Mouse (Mus musculus): Measurements from ENCODE around the gene Shld2. TPM values are rescaled to one million over a fixed set of nuclear protein-coding genes. Genes with fewer than 3 reads are reported as not detected.
A peak's percentile ranks its signal among the peaks of the same experiment; 100 is the strongest.
"Not testable (repeated sequence)": the region's sequence is repeated elsewhere in the genome, so short reads cannot be mapped to it uniquely, and the experiment has no call there.

Shld2 gene
- total RNA-seq, 2 experiments from 2014 or later = 10.7 to 11.8 TPM

- intact Hi-C loops (cut with DNase I) = no loop called here
- Histone ChIP-seq H3K4me3 (peak overlapping the region; percentile 32), H3K27ac (peak overlapping the region; percentile 82)
- DNase-seq = peak; percentile 59
- no peak for TF ChIP-seq CTCF (IDR thresholded peaks at IDR 0.05)
Observed at GRCm38 (mm10) chr14:34297634-34298033, 12.7 kb downstream of the Shld2 start.

- Histone ChIP-seq H3K4me3 (peak overlapping the region; percentile 32), H3K27ac (peak overlapping the region; percentile 82)
- intact Hi-C loops (cut with DNase I) = no loop called here
- DNase-seq = peak; percentile 32
- no peak for TF ChIP-seq CTCF (IDR thresholded peaks at IDR 0.05)
Observed at GRCm38 (mm10) chr14:34297038-34297437, 13.3 kb downstream of the Shld2 start.

DNA sequence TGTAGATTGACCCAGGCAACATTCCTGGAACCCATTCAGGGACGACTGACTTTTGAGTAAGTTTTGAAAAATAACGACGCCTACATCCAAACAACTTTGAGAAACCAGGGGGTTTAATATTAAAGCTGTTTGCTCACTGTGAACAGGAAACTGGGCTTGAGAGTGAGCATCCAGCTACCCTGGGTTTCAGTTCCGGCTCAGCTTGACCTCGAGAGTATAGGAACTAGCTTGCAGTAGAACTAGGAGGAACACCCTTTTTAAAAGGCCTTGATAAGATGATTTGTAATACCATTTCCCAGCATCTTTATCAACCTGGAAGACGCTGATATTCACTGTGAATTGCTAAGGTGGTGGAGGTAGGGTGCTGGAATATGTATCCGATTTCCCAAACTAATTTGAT is 13.9 kb downstream of the Shld2 start:
- intact Hi-C loops (cut with DNase I) = no loop called here
- Histone ChIP-seq H3K4me3 (no peak overlapping the region), H3K27ac (peak overlapping the region; percentile 82)
- TF ChIP-seq CTCF (IDR thresholded peaks at IDR 0.05) = no peak
- no peak for DNase-seq

DNA sequence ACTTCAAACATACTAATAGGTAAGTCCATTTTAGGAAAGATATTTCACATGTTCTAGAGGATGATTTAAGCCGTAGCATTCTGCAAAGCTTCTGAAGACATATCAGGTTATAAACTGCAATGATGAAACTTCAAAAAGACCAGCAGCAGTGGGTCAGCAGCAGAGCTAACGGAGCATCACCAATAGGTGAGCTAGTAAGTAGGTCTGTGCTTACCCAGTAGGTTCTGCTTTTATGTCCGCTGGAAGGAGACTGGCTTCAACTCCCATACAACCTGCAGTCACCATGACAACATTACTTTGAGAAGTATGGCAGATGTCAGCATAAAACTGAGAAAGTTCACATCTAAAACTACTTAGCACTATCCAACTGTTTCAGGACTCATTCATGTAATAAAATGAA is 16.7 kb downstream of the Shld2 start:
- intact Hi-C loops (cut with DNase I) = no loop called here
- TF ChIP-seq CTCF (IDR thresholded peaks at IDR 0.05) = no peak
- DNase-seq = no peak
- no peak overlapping the region for H3K27ac ChIP-seq
- H3K4me3 ChIP-seq = no peak overlapping the region

GRCm38 (mm10) chr14:34290229-34290628 is 20.1 kb downstream of the Shld2 start:
- no peak overlapping the region for H3K27ac ChIP-seq
- DNase-seq = no peak
- H3K4me3 ChIP-seq = no peak overlapping the region
- TF ChIP-seq CTCF (IDR thresholded peaks at IDR 0.05) = no peak
- intact Hi-C loops (cut with DNase I) = no loop called here

GRCm38 (mm10) chr14:34289259-34290015 is 20.9 kb downstream of the Shld2 start:
- intact Hi-C loops (cut with DNase I) = no loop called here
- TF ChIP-seq CTCF (IDR thresholded peaks at IDR 0.05) = no peak
- no peak for DNase-seq
- Histone ChIP-seq H3K4me3 (no peak overlapping the region), H3K27ac (no peak overlapping the region)

GRCm38 (mm10) chr14:34288396-34288795 is 21.9 kb downstream of the Shld2 start:
- no peak for DNase-seq
- no peak overlapping the region for H3K27ac ChIP-seq
- TF ChIP-seq CTCF (IDR thresholded peaks at IDR 0.05) = no peak
- no peak overlapping the region for H3K4me3 ChIP-seq
- intact Hi-C loops (cut with DNase I) = no loop called here

GRCm38 (mm10) chr14:34281736-34282269 is 28.5 kb downstream of the Shld2 start:
- intact Hi-C loops (cut with DNase I) = no loop called here
- Histone ChIP-seq H3K27ac (no peak overlapping the region), H3K4me3 (no peak overlapping the region)
- TF ChIP-seq CTCF (IDR thresholded peaks at IDR 0.05) = no peak
- no peak for DNase-seq

GRCm38 (mm10) chr14:34280798-34281197 is 29.5 kb downstream of the Shld2 start:
- no peak for DNase-seq
- Histone ChIP-seq H3K4me3 (no peak overlapping the region), H3K27ac (no peak overlapping the region)
- TF ChIP-seq CTCF (IDR thresholded peaks at IDR 0.05) = no peak
- intact Hi-C loops (cut with DNase I) = no loop called here

DNA sequence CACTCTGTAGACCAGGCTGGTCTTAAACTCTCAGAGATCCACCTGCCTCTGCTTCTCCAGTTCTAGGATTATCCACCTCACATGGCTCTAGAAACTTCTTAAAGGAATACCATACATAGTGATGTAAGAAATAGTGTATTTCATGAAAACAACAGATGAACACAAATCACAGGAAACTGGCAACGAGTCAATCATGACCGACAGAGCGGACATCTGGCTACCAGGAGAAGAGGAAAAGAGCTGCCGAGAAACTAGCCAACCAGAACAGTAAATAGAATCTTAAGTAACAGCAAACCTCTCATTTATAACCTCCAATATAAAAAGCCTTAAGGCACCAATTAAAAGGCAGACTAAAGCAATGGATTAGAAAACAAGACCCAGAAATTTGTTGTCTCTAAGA is 30.6 kb downstream of the Shld2 start:
- no peak for DNase-seq
- no peak for TF ChIP-seq CTCF (IDR thresholded peaks at IDR 0.05)
- Histone ChIP-seq H3K27ac (no peak overlapping the region), H3K4me3 (no peak overlapping the region)
- intact Hi-C loops (cut with DNase I) = loop anchor here (5.0 kb wide), 1 partner anchor 33 kb away; the partner anchor contains the start of genes Glud1 and Shld2

GRCm38 (mm10) chr14:34275225-34275624 is 35.1 kb downstream of the Shld2 start:
- no peak for DNase-seq
- Histone ChIP-seq H3K27ac (no peak overlapping the region), H3K4me3 (no peak overlapping the region)
- intact Hi-C loops (cut with DNase I) = loop anchor here (5.0 kb wide), 1 partner anchor 37 kb away; the partner anchor contains the start of genes Glud1 and Shld2
- no peak for TF ChIP-seq CTCF (IDR thresholded peaks at IDR 0.05)

- intact Hi-C loops (cut with DNase I) = loop anchor here (1.0 kb wide), 1 partner anchor 89 kb away; no protein-coding TSS in a partner anchor
- Histone ChIP-seq H3K27ac (no peak overlapping the region), H3K4me3 (no peak overlapping the region)
- TF ChIP-seq CTCF (IDR thresholded peaks at IDR 0.05) = no peak
- no peak for DNase-seq
Observed at GRCm38 (mm10) chr14:34274141-34274540, 36.2 kb downstream of the Shld2 start.

DNA sequence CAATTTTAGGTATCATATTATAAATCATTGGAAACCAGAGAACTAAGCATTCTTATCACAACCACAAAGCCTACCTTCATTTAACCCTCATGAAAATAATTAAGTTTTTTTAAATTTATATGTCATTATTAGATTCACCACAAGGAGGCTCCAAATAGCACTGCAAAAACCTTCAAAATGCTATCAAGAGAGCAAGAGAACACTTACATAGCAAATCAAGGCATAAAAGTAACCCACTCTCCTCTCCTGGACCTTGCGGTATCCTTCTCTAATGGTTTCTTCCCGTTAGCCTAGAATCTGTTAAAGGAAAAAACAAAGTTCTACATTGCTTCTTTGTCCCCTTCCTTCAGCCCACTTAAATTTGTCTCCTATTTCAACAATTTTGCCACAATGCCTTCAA is 37.0 kb downstream of the Shld2 start:
- peak; percentile 73 for TF ChIP-seq CTCF (IDR thresholded peaks at IDR 0.05)
- no peak for DNase-seq
- no peak overlapping the region for H3K4me3 ChIP-seq
- H3K27ac ChIP-seq = no peak overlapping the region
- intact Hi-C loops (cut with DNase I) = no loop called here

GRCm38 (mm10) chr14:34268046-34268445 is 42.2 kb downstream of the Shld2 start:
- no peak overlapping the region for H3K4me3 ChIP-seq
- no peak overlapping the region; the same call in 1 of the 2 replicates for H3K27ac ChIP-seq
- TF ChIP-seq CTCF (IDR thresholded peaks at IDR 0.05) = no peak
- intact Hi-C loops (cut with DNase I) = no loop called here
- DNase-seq = no peak

- DNase-seq; H3K4me3 ChIP-seq; H3K27ac ChIP-seq; intact Hi-C loops (cut with DNase I): not testable (repeated sequence)
Observed at GRCm38 (mm10) chr14:34258525-34258924, 51.8 kb downstream of the Shld2 start.

Measured in gastrocnemius, adult 2 months (tissue).